Mouse (Mus musculus) naive thymus-derived CD4-positive, alpha-beta T cell, adult 5 months (primary cell): ENCODE results near the gene Wdr74. TPM values are rescaled to one million over a fixed set of nuclear protein-coding genes. Genes with fewer than 3 reads are reported as not detected.

ENCODE experiments used
- polyA plus RNA-seq: library from polyadenylated mRNA; unstranded; fragments of 100-300 nt; shearing (Covaris generic); gene quantifications from one replicate; pipeline ENCODE4 v1.2.1, GENCODE M21; 2017

Gene Wdr74
- 121 TPM for polyA plus RNA-seq

DNA sequence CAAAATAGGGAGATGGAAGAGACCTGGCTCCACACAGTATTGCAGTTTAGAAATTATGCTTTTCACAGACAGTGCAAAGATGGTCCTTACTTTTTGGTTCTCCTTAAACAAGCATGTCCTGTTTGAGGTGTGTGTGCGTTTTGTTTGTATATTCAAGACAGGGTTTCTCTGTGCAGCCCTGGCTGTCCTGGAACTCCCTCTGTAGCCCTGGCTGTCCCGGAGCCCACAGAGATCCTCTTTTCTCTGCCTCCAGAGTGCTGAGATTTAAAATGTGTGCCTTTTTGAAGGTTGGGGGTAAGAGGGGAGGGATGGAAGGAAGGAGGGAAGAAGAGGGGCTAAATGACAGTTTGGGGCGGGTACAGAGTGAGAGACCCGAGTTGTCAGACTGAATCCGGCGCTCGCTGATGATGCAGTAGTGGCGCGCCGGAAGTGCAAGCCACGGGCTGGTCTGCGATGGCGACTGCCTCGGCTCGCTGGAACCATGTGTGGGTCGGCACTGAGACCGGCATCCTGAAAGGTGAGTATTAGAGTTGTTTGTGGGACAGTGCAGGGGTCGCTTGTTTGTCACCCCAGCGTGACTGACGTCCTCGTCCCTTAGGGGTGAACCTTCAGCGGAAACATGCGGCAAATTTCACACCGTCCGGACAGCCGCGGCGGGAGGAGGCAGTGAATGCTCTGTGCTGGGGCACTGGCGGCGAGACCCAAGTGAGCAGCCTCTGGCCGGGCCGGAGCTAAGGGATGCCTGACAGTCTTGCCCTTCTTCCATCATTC lies at the start of gene Wdr74:
Gene Wdr74 (plus strand): TSS at position 439 of the 771 bp plus-strand sequence.

DNA sequence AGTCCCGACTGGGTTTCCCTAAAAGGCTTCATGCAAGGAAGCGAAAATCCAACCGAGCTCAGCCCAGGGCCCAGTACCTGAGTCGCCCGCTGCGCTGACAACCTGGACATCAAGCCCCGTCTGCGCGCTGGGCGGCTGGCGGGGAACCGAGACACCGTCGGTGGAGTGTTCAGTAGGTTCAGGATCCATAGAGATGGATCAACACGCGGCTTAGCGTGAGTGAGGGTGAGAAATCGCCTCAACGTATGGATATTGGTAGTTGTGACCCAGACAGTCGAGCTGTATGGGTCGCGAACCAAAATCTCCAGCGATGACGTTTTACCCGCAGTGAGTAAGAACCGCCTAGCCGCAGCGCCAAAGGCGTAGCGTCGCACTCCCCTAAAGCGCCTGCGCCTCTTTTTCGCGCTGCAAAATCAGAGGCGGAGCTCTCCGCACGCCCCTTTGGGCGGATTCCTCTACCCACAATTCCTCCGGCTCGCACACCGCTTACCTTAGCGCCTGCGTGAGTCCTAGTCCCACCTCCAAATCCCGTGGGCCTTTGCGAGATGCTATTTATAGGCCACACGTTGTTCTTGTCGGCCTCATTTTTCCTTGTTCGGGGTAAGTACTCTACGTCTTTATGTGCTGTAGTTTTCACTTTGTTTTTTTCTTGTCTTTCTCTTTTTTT lies 12.6 kb upstream of the Wdr74 start, which contains the start of gene Slc3a2:
Gene Slc3a2 (minus strand): TSS at position 463 of the 667 bp plus-strand sequence.

DNA sequence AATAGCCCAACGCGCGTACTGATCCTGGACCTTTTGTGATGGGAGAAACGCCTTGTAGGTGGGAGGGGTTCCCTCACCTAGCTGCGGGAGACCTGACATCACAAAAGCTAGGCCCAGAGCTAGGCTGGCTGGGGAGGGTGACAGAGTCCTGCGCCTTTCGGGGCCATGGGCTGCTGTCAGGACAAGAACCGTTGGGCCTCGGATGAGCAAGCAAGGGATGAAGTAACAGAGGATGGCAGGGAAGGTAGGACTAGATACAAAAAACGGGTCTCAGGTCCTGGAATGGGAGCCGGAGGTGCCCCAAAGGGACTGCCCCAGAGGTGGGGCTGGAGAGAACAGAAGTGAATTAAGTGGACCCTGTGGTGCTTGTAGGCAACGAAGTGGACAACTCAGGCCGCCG lies 5.0 kb downstream of the Wdr74 start, which contains the start of gene 1700092M07Rik:
Gene 1700092M07Rik (plus strand): TSS at position 116 of the 400 bp plus-strand sequence.

DNA sequence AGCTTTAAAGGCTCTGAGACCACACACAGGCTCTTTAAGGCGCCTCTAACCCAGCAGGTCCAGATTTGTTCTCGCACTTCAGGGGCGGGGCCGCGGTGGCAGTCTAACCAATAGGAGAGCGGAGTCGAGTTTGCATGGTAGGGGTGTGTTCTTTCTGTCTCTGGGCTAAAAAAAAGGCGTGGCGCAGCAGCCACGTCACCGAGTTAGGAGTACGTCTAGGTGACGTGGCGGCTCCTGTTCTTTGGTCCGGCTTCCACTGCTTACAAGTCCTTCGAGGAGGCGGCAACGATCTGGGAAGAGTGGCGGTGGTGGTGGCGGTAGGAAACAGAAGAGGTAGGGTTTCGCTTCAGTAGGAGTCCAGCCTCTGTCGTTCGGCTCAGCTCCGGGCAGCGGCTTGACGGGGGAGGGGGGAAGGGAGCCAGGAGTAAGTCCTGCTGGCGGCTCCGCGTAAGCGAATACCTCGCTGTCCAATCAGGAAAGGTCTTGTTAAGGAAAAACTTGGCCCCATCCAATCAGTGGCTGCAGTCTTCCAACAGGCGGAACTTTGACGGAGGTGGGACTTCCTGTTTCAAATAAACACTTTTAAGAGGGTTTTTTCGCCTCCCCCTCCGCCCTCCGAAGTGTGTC lies 5.7 kb downstream of the Wdr74 start, which contains the start of gene Stx5a:
Gene Stx5a (plus strand): TSS at position 171 of the 627 bp plus-strand sequence.

DNA sequence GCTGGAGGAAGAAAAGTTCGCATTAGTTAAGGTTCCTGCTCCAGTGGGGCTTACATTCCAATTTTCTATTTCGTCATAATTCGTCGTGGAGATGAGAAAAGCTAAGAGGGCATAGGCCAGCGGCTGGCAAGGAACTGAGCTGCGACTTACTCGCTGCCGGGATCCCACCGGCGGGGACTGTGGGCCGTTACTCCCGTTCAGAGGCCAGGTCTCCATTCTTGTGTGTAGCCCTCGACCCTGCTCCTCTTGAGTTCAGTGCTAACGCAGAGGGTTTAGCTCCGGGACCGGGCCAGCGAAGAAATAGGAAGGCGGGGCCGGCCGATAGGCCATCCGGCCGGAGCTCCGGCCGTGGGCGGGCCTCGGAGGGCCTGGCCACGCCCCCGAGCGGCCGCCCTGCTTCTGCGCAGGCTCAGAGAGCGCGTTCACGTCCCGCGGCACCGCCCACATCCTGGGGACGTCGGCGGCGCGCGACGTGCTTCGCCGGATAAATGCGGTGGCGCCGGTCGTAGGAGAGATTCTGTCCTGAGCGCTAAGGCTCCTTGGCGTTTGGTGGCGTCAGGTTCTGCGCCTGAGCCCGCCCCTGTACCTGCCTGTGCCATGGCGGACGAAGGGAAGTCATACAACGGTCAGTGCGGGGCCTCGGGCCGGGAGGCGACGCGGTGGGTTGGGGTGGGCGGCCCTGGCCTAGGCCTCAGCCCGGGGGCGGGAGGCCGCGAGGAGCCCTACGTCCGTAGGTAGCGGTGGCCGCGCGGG lies 21.2 kb downstream of the Wdr74 start, which contains the start of gene Nxf1:
Gene Nxf1 (plus strand): TSS at position 439 of the 753 bp plus-strand sequence.

DNA sequence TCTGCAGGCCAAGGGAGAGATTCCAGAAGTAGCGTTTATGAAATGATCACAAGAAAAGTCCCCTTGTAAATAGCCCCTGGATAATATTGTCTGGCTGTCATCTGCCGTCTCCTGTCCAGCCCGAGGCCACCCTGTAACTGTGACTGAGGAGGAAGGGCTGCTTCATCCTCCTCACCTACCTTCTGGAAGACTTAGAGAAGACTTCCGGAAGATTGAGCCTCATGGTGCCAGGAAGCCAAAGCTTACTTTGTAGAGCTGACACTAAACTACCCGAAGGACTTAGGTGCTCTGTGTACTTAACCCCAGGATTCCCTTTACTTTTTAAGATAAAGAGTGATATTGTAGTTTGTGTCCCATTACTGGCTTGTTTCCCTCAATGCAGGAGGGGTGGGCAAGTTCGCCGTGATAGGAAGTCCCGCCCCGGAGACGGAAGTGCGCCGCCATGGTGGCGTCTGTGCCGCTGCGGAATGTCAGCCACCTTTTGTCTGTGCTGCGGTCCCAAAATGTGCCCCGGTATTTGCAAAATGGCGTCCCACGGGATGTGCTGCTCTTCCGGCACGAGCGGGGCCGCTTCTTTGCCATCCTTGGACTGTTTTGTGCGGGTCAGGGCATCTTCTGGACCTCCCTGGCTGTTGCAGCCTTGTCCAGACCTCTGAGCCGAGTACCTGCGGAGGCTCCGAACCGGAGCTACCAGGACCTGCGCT lies 35.1 kb downstream of the Wdr74 start, which contains the start of gene Tmem223:
Gene Tmem223 (plus strand): TSS at position 430 of the 704 bp plus-strand sequence.

DNA sequence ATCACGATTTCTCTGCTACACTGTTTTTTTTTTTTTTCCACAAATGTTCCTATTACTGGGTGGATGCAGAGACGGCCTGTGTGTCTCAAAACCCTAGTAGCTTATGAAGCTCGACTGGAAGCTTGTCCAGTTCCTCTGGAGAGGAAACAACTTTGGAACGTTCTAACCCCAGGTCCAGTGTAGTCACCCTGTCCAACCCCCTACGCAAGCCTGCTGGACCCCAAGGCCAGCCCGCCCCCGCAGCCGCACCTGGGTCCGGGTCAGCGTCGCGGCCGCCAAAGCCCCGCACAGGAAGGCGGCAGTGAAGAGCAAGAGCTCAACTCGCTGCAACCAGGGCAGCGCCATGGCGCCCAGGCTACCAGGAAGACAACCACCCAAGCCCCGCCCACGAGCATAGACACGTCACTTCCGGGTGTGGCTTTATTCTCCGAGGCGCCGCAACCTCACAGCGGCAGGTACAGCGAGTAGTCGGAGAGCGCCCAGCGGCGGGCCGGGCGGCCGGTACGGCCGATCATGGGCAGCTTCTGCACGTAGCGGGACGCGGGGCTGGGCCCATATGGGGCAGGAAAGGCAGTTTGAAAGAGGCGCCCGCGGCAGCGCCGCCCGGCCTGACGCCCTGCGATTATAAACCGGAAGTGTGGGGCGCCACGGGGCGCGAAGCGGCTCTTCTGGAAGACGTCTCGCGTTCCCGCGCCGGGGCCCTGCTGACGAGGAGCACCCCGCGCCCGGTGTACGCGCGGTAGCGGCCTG lies 38.6 kb downstream of the Wdr74 start, which contains the start of gene Tmem179b:
Gene Tmem179b (minus strand): TSS at position 382 of the 750 bp plus-strand sequence.

DNA sequence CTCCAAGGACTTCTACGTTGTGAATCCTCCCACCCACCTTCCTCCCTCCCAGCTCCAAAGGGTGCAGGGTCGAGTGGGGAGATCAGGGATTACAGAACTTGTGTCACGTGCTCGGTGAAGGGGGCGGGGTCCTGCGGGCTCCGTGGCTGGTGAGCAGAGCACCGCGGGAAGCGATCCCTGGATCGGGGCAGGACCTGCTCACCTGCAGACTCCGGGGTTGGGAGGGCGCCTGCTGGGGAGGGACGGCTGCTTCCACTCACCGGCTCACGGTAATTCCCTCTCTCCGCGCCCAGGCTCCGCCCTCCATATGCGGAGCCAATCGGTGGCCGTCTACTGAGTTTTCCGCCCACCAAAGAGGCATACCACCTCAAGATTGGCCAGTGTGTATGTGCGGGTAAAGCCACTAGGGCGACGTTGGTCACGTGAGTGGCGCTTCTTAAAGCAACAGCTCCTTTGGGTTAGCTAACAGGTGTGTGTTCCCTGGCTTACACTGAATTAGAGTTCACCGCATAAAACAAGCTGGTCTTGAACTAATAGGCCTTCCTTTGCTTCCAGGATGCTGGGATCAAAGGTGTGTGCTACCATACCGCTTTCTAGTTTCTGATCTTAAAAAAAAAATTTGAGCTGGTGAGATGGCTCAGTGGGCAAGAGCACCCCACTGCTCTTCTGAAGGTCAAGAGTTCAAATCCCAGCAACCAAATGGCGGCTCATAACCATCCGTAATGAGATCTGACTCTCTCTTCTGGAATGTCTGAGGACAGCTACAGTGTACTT lies 50.6 kb downstream of the Wdr74 start, which contains the start of gene Taf6l:
Gene Taf6l (minus strand): TSS at position 410 of the 774 bp plus-strand sequence.

Other genes with a start within 250 kb of the Wdr74 start
- gene Slc22a8, start 144.6 kb upstream of the Wdr74 start, polyA plus RNA-seq, result 0.10 TPM
- not detected for gene Slc22a6, start 117.8 kb upstream of the Wdr74 start, polyA plus RNA-seq
- not detected for gene Chrm1, start 72.0 kb upstream of the Wdr74 start, polyA plus RNA-seq
- 240 TPM for gene Slc3a2, start 12.5 kb upstream of the Wdr74 start, polyA plus RNA-seq
- gene 1700092M07Rik, start 4.9 kb downstream of the Wdr74 start, polyA plus RNA-seq, result 0.87 TPM
- 294 TPM for gene Stx5a, start 5.6 kb downstream of the Wdr74 start, polyA plus RNA-seq
- gene Nxf1, start 21.2 kb downstream of the Wdr74 start, polyA plus RNA-seq, result 453 TPM
- 38.8 TPM for gene Tmem223, start 35.2 kb downstream of the Wdr74 start, polyA plus RNA-seq
- gene Tmem179b, start 38.6 kb downstream of the Wdr74 start, polyA plus RNA-seq, result 150 TPM
- 9.4 TPM for gene Taf6l, start 50.6 kb downstream of the Wdr74 start, polyA plus RNA-seq
- 86.1 TPM for gene Polr2g, start 62.8 kb downstream of the Wdr74 start, polyA plus RNA-seq
- 0.57 TPM for gene Zbtb3, start 66.7 kb downstream of the Wdr74 start, polyA plus RNA-seq
- gene Ttc9c, start 83.5 kb downstream of the Wdr74 start, polyA plus RNA-seq, result 25.8 TPM
- gene Hnrnpul2, start 84.2 kb downstream of the Wdr74 start, polyA plus RNA-seq, result 13.8 TPM
- not detected for gene AC129217.1, start 93.9 kb downstream of the Wdr74 start, polyA plus RNA-seq
- 59.1 TPM for gene Bscl2, start 101.6 kb downstream of the Wdr74 start, polyA plus RNA-seq
- not detected for gene Gng3, start 103.4 kb downstream of the Wdr74 start, polyA plus RNA-seq
- gene Lrrn4cl, start 114.9 kb downstream of the Wdr74 start, polyA plus RNA-seq, result not detected
- gene Ubxn1, start 135.7 kb downstream of the Wdr74 start, polyA plus RNA-seq, result 149 TPM
- 44.5 TPM for gene Uqcc3, start 145.1 kb downstream of the Wdr74 start, polyA plus RNA-seq
- gene Lbhd1, start 147.9 kb downstream of the Wdr74 start, polyA plus RNA-seq, result 34.3 TPM
- not detected for gene Gm49403, start 148.1 kb downstream of the Wdr74 start, polyA plus RNA-seq
- gene 1810009A15Rik, start 153.0 kb downstream of the Wdr74 start, polyA plus RNA-seq, result 22.7 TPM
- not detected for gene Gm49416, start 153.1 kb downstream of the Wdr74 start, polyA plus RNA-seq
- 35.9 TPM for gene Ints5, start 157.2 kb downstream of the Wdr74 start, polyA plus RNA-seq
- 100 TPM for gene Ganab, start 162.2 kb downstream of the Wdr74 start, polyA plus RNA-seq
- gene B3gat3, start 184.5 kb downstream of the Wdr74 start, polyA plus RNA-seq, result 32.9 TPM
- gene Rom1, start 193.5 kb downstream of the Wdr74 start, polyA plus RNA-seq, result 2.0 TPM
- gene Eml3, start 193.7 kb downstream of the Wdr74 start, polyA plus RNA-seq, result 57.6 TPM
- 257 TPM for gene Mta2, start 206.0 kb downstream of the Wdr74 start, polyA plus RNA-seq
- 47.6 TPM for gene Tut1, start 218.0 kb downstream of the Wdr74 start, polyA plus RNA-seq
- 375 TPM for gene Eef1g, start 231.2 kb downstream of the Wdr74 start, polyA plus RNA-seq